Mouse (Mus musculus) cortical plate, adult 2 months (tissue): ENCODE measurements around the gene Lsp1. TPM values are rescaled to one million over a fixed set of nuclear protein-coding genes. Genes with fewer than 3 reads are reported as not detected.

Experiments
- H3K27ac ChIP-seq: fragments of 200-500 bp; 2 replicates; pipeline ENCODE4 v1.5.1; 2012; ENCODE audit warnings: low read length, control low read depth, inconsistent platforms; ENCODE audit not compliant: insufficient read depth
- H3K4me1 ChIP-seq: fragments of 200-500 bp; 2 replicates; pipeline ENCODE4 v1.6.1; 2011; ENCODE audit warnings: low read length; ENCODE audit not compliant: control insufficient read depth, insufficient read depth
- H3K4me3 ChIP-seq: fragments of 200-500 bp; 2 replicates; pipeline ENCODE4 v1.5.1; 2011; ENCODE audit warnings: mild to moderate bottlenecking, low read length, control low read depth; ENCODE audit not compliant: insufficient read depth
- CTCF ChIP-seq: fragments of 200-500 bp; IDR thresholded peaks from 2 replicates; pipeline ENCODE4 v1.5.1; 2011; ENCODE audit warnings: mild to moderate bottlenecking, control low read depth, low read length; ENCODE audit not compliant: insufficient read depth; ENCODE audit errors: extremely low read depth
- POLR2A ChIP-seq: fragments of 200-500 bp; IDR thresholded peaks from 2 replicates; pipeline ENCODE4 v1.6.1; 2011; ENCODE audit warnings: mild to moderate bottlenecking, low read length, control low read depth; ENCODE audit not compliant: insufficient read depth; ENCODE audit errors: extremely low read depth
- polyA plus RNA-seq: library from polyadenylated mRNA; depleted of rRNA; stranded (reverse); fragments of >200 nt; gene quantifications from 2 replicates; pipeline ENCODE4 v1.2.3, GENCODE M21; 2012

Gene Lsp1
- polyA plus RNA-seq, 1 experiment: 10.2 TPM

- Histone ChIP-seq H3K4me3 (no peak overlapping the region), H3K27ac (0 out of 2 replicates have a peak overlapping the region, but pooled peaks have one; percentile 32), H3K4me1 (peaks cover 3% of the 10 kb centered on the region; the same call in 1 of the 2 replicates)
- TF ChIP-seq POLR2A (no peak), CTCF (no peak)
Observed at GRCm38 (mm10) chr7:142457227-142457811, 3.3 kb upstream of the Lsp1 start.

GRCm38 (mm10) chr7:142458026-142458425 is 2.6 kb upstream of the Lsp1 start:
- TF ChIP-seq POLR2A: no peak
- no peak for TF ChIP-seq CTCF
- 0 out of 2 replicates have a peak overlapping the region, but pooled peaks have one; percentile 18 for H3K27ac ChIP-seq
- H3K4me3 ChIP-seq: no peak overlapping the region
- H3K4me1 ChIP-seq: peaks cover 3% of the 10 kb centered on the region; the same call in 1 of the 2 replicates

GRCm38 (mm10) chr7:142458676-142459298 is 1.8 kb upstream of the Lsp1 start:
- no peak for TF ChIP-seq POLR2A
- TF ChIP-seq CTCF: no peak

GRCm38 (mm10) chr7:142459299-142459691 is 1.3 kb upstream of the Lsp1 start:
- Histone ChIP-seq H3K4me3 (no peak overlapping the region), H3K4me1 (peaks cover 3% of the 10 kb centered on the region; the same call in 1 of the 2 replicates), H3K27ac (no peak overlapping the region)
- TF ChIP-seq POLR2A: no peak
- TF ChIP-seq CTCF: no peak

More at GRCm38 (mm10) chr7:142458676-142459298, 1.8 kb upstream of the Lsp1 start:
- H3K4me3 ChIP-seq: no peak overlapping the region
- H3K27ac ChIP-seq: no peak overlapping the region
- peaks cover 3% of the 10 kb centered on the region; the same call in 1 of the 2 replicates for H3K4me1 ChIP-seq

GRCm38 (mm10) chr7:142461446-142461845 is 837 bp downstream of the Lsp1 start:
- H3K27ac ChIP-seq: no peak overlapping the region

GRCm38 (mm10) chr7:142462190-142462589 is 1.6 kb downstream of the Lsp1 start:
- peaks cover 3% of the 10 kb centered on the region; the same call in 1 of the 2 replicates for H3K4me1 ChIP-seq
- H3K27ac ChIP-seq: no peak overlapping the region
- TF ChIP-seq CTCF: no peak
- TF ChIP-seq POLR2A: no peak
- H3K4me3 ChIP-seq: no peak overlapping the region

More at GRCm38 (mm10) chr7:142461446-142461845, 837 bp downstream of the Lsp1 start:
- TF ChIP-seq CTCF (no peak), POLR2A (no peak)
- Histone ChIP-seq H3K4me1 (peaks cover 3% of the 10 kb centered on the region; the same call in 1 of the 2 replicates), H3K4me3 (no peak overlapping the region)

GRCm38 (mm10) chr7:142462594-142463078 is 2.0 kb downstream of the Lsp1 start:
- 0 out of 2 replicates have a peak, but pooled peaks cover under 1% of the 10 kb centered on the region for H3K4me1 ChIP-seq
- no peak overlapping the region for H3K4me3 ChIP-seq
- TF ChIP-seq CTCF (no peak), POLR2A (no peak)
- H3K27ac ChIP-seq: no peak overlapping the region

- TF ChIP-seq CTCF (no peak), POLR2A (no peak)
- H3K4me1 ChIP-seq: peaks cover 6% of the 10 kb centered on the region; the same call in 1 of the 2 replicates
- H3K4me3 ChIP-seq: no peak overlapping the region
- H3K27ac ChIP-seq: no peak overlapping the region
Observed at GRCm38 (mm10) chr7:142470171-142470691, 9.6 kb downstream of the Lsp1 start.

- no peak overlapping the region for H3K27ac ChIP-seq
- TF ChIP-seq POLR2A (no peak), CTCF (no peak)
- peaks cover 6% of the 10 kb centered on the region; the same call in 1 of the 2 replicates for H3K4me1 ChIP-seq
- H3K4me3 ChIP-seq: no peak overlapping the region
Observed at GRCm38 (mm10) chr7:142470808-142471413, 10.3 kb downstream of the Lsp1 start.
